Mouse (Mus musculus) liver, embryonic 14.5 days (tissue): Measurements from ENCODE around the gene Prss8. TPM values are rescaled to one million over a fixed set of nuclear protein-coding genes. Genes with fewer than 3 reads are reported as not detected.

ENCODE experiments used
- ATAC-seq: fragments of 200-750 bp; cut with Nextera tagmentation; 2 replicates; pipeline ENCODE4 v1.8.0; 2017; ENCODE audit warnings: moderate number of reproducible peaks, mild to moderate bottlenecking, moderate library complexity; ENCODE audit not compliant: insufficient read depth
- DNase-seq, 3 experiments: peaks; one replicate each; pipeline ENCODE4 v3.0.0-alpha.2; 2012 to 2013; ENCODE audit warnings: low read depth in 3 of 3, low spot score in 3 of 3
- H3K27ac ChIP-seq: fragments of 300-500 bp; sonication (generic); 2 replicates; pipeline ENCODE4 v1.5.1; 2014; ENCODE audit warnings: moderate library complexity, mild to moderate bottlenecking, control low read depth, inconsistent platforms
- H3K27me3 ChIP-seq: fragments of 300-500 bp; sonication (generic); 2 replicates; pipeline ENCODE4 v1.6.1; 2014; ENCODE audit warnings: mild to moderate bottlenecking, low read length, moderate library complexity; ENCODE audit not compliant: control insufficient read depth, insufficient read depth
- H3K36me3 ChIP-seq: fragments of 300-500 bp; sonication (generic); replicated peaks from 2 replicates; pipeline ENCODE4 v1.6.1; 2014; ENCODE audit warnings: low read depth; ENCODE audit not compliant: control insufficient read depth, insufficient read depth
- H3K4me1 ChIP-seq, 2 experiments: fragments of 200-500 bp in 1 of 2; fragments of 300-500 bp in 1 of 2; sonication (generic) in 1 of 2; replicated peaks; 2 replicates each; pipeline ENCODE4 v1.6.1; 2012 to 2014; ENCODE audit warnings: antibody characterized with exemption in 1 of 2, inconsistent platforms in 1 of 2, low read length in 1 of 2; ENCODE audit not compliant: control insufficient read depth in 2 of 2, insufficient read depth in 2 of 2
- H3K4me2 ChIP-seq: fragments of 300-500 bp; sonication (generic); 2 replicates; pipeline ENCODE4 v1.6.1; 2014; ENCODE audit warnings: low read depth, mild to moderate bottlenecking, control low read depth, moderate library complexity
- H3K4me3 ChIP-seq, 2 experiments: fragments of 200-500 bp in 1 of 2; fragments of 300-500 bp in 1 of 2; sonication (generic) in 1 of 2; 2 replicates each; pipeline ENCODE4 v1.5.1; 2012 to 2014; ENCODE audit warnings: low read depth in 2 of 2, low read length in 2 of 2, mild to moderate bottlenecking in 2 of 2, control low read depth in 1 of 2, inconsistent platforms in 1 of 2, moderate library complexity in 1 of 2; ENCODE audit not compliant: insufficient read depth in 1 of 2
- H3K9ac ChIP-seq: fragments of 300-500 bp; sonication (generic); replicated peaks from 2 replicates; pipeline ENCODE4 v1.6.1; 2014; ENCODE audit warnings: mild to moderate bottlenecking, control low read depth, moderate library complexity
- H3K9me3 ChIP-seq: fragments of 300-500 bp; sonication (generic); 2 replicates; pipeline ENCODE4 v1.6.1; 2016; ENCODE audit warnings: low read length, mixed read lengths; ENCODE audit not compliant: control insufficient read depth
- CTCF ChIP-seq: IDR thresholded peaks from 2 replicates; pipeline ENCODE4 v1.5.1; 2016; ENCODE audit warnings: antibody characterized with exemption, low read depth, control low read depth
- EP300 ChIP-seq: IDR thresholded peaks from 2 replicates; pipeline ENCODE4 v1.6.1; 2016; ENCODE audit warnings: antibody characterized with exemption, low read depth
- WGBS: fragments of 180-500 bp; shearing (Covaris S2); extraction: QIAGEN DNeasy Blood & Tissue Kit; methylation state at CpG from one replicate; pipeline ENCODE4 v1.1.7; 2014; ENCODE audit not compliant: insufficient replicate concordance; 5-methylcytosine and 5-hydroxymethylcytosine counted together
- polyA plus RNA-seq, 2 experiments: library from polyadenylated mRNA; depleted of rRNA in 1 of 2; stranded (reverse) in 1 of 2; unstranded in 1 of 2; fragments of >200 nt; fragmentation: Nextera tagmentation in 1 of 2; extraction: Ambion mirVana in 1 of 2; gene quantifications; 2 replicates each; pipeline versions ENCODE4 v1.2.1 to v1.2.3; 2012 to 2014

Gene Prss8
- polyA plus RNA-seq, 2 experiments = 8.3 to 9.8 TPM

DNA sequence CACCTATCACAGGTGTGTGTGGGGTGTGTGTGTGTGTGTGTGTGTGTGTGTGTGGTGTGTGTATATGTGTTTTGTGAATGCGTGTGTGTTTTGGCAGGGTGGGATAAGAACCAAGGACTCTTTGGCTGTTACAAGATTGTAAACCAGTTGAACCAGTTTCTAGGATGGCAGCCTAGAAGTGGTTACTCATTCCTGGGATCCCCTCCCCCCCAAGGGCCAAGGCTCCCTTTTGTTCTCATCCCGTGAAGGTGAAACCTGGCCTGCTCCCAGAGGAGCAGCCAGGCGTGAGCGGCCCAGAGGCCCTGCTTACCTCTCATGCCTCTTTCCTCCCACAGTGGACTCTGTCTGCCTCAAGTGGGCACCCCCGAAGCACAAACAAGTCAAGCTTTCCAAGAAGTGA, 4.7 kb downstream of the Prss8 start:
- 66% methylated on average over 5 of the region's 5 CpGs for WGBS
- Histone ChIP-seq H3K27me3 (no peaks in the 10 kb centered on the region), H3K27ac (no peak overlapping the region), H3K4me2 (no peak overlapping the region), H3K36me3 (no peaks in the 10 kb centered on the region; the same call in none of the 2 replicates), H3K9ac (no peak overlapping the region), H3K9me3 (no peaks in the 10 kb centered on the region), H3K4me3 (no peak overlapping the region), H3K4me1 (peaks cover 2 to 14% of the 10 kb centered on the region in 2 experiments; a peak in 3 of 4 replicates)
- TF ChIP-seq EP300 (no peak), CTCF (no peak)
- ATAC-seq = no peak
- no peak for DNase-seq

DNA sequence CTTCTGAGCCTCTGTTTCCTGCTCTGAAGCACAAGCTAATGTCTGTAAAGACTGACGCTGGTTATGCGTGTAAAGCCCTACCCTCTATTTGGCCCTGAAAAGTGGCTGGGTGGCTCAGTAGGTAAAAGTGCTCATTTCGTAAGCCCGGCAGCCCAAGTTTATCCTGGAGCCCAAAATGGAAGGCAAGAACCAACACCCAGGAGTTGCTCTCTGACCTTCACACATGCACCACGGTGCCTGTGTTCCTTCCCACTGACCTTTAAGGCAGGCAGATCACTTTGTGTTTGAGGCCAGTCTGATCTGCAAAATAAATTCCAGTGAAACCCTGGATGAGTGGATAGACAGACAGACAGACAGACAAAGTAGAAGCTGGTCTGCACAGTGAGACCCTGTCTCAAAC, 6.2 kb downstream of the Prss8 start:
- TF ChIP-seq EP300 = no peak
- TF ChIP-seq CTCF = no peak
- DNase-seq (no peak), ATAC-seq (no peak)
- H3K9me3 ChIP-seq = no peaks in the 10 kb centered on the region
- H3K4me3 ChIP-seq = no peak overlapping the region
- H3K4me2 ChIP-seq = no peak overlapping the region
- WGBS = 82% methylated on average over 5 of the region's 5 CpGs
- no peak overlapping the region for H3K9ac ChIP-seq
- H3K27ac ChIP-seq = no peak overlapping the region
- H3K27me3 ChIP-seq = no peaks in the 10 kb centered on the region
- no peaks in the 10 kb centered on the region; the same call in none of the 2 replicates for H3K36me3 ChIP-seq
- H3K4me1 ChIP-seq = peaks cover 0 to 7% of the 10 kb centered on the region in 2 experiments; a peak in 1 of 4 replicates

DNA sequence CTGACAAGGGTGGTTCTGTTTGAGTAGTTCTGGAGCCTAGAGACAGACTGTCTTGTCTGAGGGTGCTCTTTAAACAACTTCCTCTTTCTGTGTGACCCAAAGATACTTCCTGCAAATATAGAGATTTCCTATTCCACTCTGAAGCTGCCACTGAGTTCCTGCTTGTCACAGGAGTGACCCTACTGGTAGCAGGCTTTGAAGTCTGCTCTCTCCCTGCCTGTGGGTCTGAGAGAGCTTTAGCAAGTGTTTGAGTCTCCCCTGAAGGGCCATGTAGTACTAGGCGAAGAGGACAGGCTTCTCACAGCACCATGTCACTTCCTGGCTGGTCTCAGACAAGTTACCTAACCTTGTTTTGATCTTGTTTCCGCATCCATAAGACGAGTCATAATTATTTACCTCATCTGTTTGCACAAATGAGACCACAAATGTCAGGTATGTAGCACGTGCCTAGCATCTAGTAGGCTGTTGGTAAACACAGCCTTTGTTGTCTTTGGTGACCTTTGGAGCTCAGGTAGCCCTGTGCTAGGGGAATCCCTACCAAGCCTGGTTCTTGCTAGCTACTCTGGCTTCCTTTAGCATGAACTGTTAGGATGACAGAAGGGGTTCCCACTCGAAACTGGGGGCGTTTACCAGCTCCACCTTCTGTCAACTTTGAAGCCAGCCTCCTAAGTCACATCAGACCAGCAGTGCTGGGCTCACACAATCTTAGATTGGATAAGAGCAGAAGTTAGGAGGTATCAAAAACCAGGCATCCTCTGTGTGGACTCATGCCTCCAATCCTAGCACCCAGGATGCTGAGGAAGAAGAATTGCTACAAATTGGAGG, 7.2 kb downstream of the Prss8 start:
- Histone ChIP-seq H3K4me1 (peaks cover 0 to 7% of the 10 kb centered on the region in 2 experiments; a peak in 1 of 4 replicates), H3K4me2 (no peak overlapping the region), H3K27me3 (no peaks in the 10 kb centered on the region), H3K9ac (no peak overlapping the region), H3K4me3 (no peak overlapping the region), H3K9me3 (no peaks in the 10 kb centered on the region), H3K27ac (peak overlapping the region; percentile 12; the same call in 1 of the 2 replicates), H3K36me3 (no peaks in the 10 kb centered on the region; the same call in none of the 2 replicates)
- DNase-seq (no peak), ATAC-seq (no peak)
- WGBS = 55% methylated on average over 6 of the region's 6 CpGs
- TF ChIP-seq CTCF (no peak), EP300 (no peak)

DNA sequence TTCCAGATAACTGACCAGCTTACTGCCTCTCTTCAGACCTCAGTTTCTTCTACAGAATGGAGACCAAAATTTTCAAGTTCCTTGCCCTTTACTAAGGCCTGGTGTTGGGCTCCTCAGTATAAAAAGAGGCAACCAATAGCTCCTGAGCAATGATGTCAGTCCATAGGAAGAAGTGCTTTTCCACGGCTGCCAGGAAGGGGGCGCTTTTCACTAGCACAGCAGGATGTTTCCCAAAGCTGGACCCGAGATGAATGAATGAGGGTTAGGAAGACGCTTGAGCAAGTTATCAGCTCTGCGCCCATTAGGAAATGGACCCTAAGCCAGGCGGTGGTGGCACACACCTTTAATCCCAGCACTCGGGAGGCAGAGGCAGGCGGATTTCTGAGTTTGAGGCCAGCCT, 8.4 kb downstream of the Prss8 start:
- peaks cover 0 to 7% of the 10 kb centered on the region in 2 experiments; a peak in 1 of 4 replicates for H3K4me1 ChIP-seq
- peak; percentile 65 for TF ChIP-seq CTCF
- no peak for TF ChIP-seq EP300
- DNase-seq = no peak
- no peaks in the 10 kb centered on the region for H3K9me3 ChIP-seq
- H3K27ac ChIP-seq = no peak overlapping the region
- H3K4me3 ChIP-seq = no peak overlapping the region
- no peak for ATAC-seq
- H3K36me3 ChIP-seq = no peaks in the 10 kb centered on the region; the same call in none of the 2 replicates
- 46% methylated on average over 8 of the region's 8 CpGs for WGBS
- no peaks in the 10 kb centered on the region for H3K27me3 ChIP-seq
- H3K9ac ChIP-seq = no peak overlapping the region
- no peak overlapping the region for H3K4me2 ChIP-seq

DNA sequence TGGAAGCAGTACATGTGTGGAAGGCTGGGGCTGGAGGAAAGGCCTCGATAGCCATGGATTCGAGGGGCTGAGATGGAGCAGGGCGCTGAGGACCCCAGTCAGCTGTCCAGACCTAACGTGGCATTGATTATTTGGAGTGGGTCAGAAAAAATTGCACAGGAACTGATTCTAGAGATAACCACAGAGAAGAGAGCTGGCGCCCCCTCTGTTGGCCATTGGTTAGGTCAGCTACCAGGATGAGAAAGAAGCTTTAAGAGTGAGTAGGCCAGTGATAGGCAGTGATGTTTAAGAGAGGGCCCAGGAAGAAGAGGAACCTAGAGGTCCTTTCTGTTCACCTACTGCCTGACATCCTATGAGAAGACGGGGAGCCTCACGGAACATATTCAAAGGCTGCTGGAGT, 10.6 kb downstream of the Prss8 start:
- H3K4me3 ChIP-seq = no peak overlapping the region
- no peak overlapping the region for H3K9ac ChIP-seq
- peaks cover 0 to 7% of the 10 kb centered on the region in 2 experiments; a peak in 1 of 4 replicates for H3K4me1 ChIP-seq
- no peaks in the 10 kb centered on the region for H3K27me3 ChIP-seq
- 58% methylated on average over 7 of the region's 7 CpGs for WGBS
- no peaks in the 10 kb centered on the region; the same call in 1 of the 2 replicates for H3K36me3 ChIP-seq
- 0 out of 2 replicates have a peak, but pooled peaks have one; percentile 14 for ATAC-seq
- no peak overlapping the region for H3K4me2 ChIP-seq
- TF ChIP-seq EP300 (no peak), CTCF (peak; percentile 47)
- no peak for DNase-seq
- H3K9me3 ChIP-seq = no peaks in the 10 kb centered on the region
- H3K27ac ChIP-seq = no peak overlapping the region
